Mouse (Mus musculus) forebrain, embryonic 12.5 days (tissue): Measurements from ENCODE around the gene Tm4sf19. TPM values are rescaled to one million over a fixed set of nuclear protein-coding genes. Genes with fewer than 3 reads are reported as not detected.
A peak's percentile ranks its signal among the peaks of the same experiment; 100 is the strongest.

Experiments used
- ATAC-seq: fragments of 200-750 bp; cut with Nextera tagmentation; 2 replicates; pipeline ENCODE4 v1.8.0; 2017; ENCODE audit warnings: moderate TSS enrichment; ENCODE audit not compliant: low FRiP score
- H3K27ac ChIP-seq: fragments of 300-500 bp; sonication (generic); 2 replicates; pipeline ENCODE4 v1.5.1; 2016; ENCODE audit warnings: mild to moderate bottlenecking
- H3K27me3 ChIP-seq: fragments of 300-500 bp; sonication (generic); 2 replicates; pipeline ENCODE4 v1.6.1; 2016; ENCODE audit warnings: mild to moderate bottlenecking
- H3K36me3 ChIP-seq: fragments of 300-500 bp; sonication (generic); replicated peaks from 2 replicates; pipeline ENCODE4 v1.6.1; 2016; ENCODE audit warnings: mild to moderate bottlenecking
- H3K4me1 ChIP-seq: fragments of 300-500 bp; sonication (generic); 2 replicates; pipeline ENCODE4 v1.6.1; 2016
- H3K4me2 ChIP-seq: fragments of 300-500 bp; sonication (generic); 2 replicates; pipeline ENCODE4 v1.6.1; 2016; ENCODE audit warnings: mild to moderate bottlenecking, moderate library complexity
- H3K4me3 ChIP-seq: fragments of 300-500 bp; sonication (generic); replicated peaks from 2 replicates; pipeline ENCODE4 v1.5.1; 2016; ENCODE audit warnings: mild to moderate bottlenecking
- H3K9ac ChIP-seq: fragments of 300-500 bp; sonication (generic); 2 replicates; pipeline ENCODE4 v1.6.1; 2016; ENCODE audit warnings: mild to moderate bottlenecking
- H3K9me3 ChIP-seq: fragments of 300-500 bp; sonication (generic); 2 replicates; pipeline ENCODE4 v1.6.1; 2016
- WGBS: fragments of 180-500 bp; shearing (Covaris S2); methylation state at CpG from one replicate; pipeline ENCODE4 v1.1.7; 2016; 5-methylcytosine and 5-hydroxymethylcytosine counted together
- polyA plus RNA-seq: library from polyadenylated mRNA; unstranded; fragments of >200 nt; fragmentation: Nextera tagmentation; extraction: Ambion mirVana; gene quantifications from 2 replicates; pipeline ENCODE4 v1.2.1, GENCODE M21; 2016

Tm4sf19 gene
- polyA plus RNA-seq, 1 experiment from 2014 or later, result not detected

- H3K4me1 ChIP-seq, result no peaks in the 10 kb centered on the region
- ATAC-seq, result no peak
- peaks cover 6% of the 10 kb centered on the region for H3K36me3 ChIP-seq
- no peak overlapping the region for H3K9ac ChIP-seq
- H3K4me3 ChIP-seq, result no peak overlapping the region
- no peak overlapping the region for H3K27ac ChIP-seq
- no peaks in the 10 kb centered on the region for H3K9me3 ChIP-seq
- H3K4me2 ChIP-seq, result no peak overlapping the region
- no peaks in the 10 kb centered on the region for H3K27me3 ChIP-seq
- whole genome bisulfite sequencing, result 78% methylated on average over 3 of the region's 3 CpGs
Measured at GRCm38 (mm10) chr16:32398206-32398605, 2.1 kb upstream of the Tm4sf19 start.

DNA sequence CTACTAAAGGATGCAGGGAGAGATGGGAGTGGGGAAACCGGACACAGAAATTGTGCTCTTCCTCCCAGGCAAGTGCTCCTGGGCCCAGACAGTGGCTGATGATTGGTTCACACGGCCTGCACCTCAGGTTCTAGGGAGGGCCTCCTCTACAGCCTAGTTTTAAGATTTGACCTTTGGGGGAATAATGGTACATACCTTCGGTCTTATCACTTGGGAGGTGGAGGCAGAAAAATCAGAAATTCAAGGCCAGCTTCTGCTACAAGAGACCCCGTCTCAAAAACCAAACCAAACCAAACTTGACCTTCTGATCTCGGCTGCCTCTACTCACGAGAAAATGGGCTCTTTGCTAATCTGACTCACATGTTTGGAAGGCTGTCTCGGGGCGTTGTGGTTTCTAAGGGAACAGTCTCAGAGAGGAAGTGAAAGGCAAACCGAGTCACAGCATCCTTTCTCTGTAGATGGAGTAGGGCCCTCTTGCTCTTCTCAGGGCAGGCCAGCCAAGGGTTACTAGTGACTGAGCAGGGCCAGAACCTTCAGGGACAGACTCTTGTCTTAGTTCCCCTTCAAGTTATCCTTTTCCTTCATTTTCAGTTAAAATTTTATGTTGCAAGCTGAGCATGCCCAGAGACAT, 1.1 kb downstream of the Tm4sf19 start:
- Histone ChIP-seq H3K9me3 (no peaks in the 10 kb centered on the region), H3K27me3 (no peaks in the 10 kb centered on the region), H3K4me3 (no peak overlapping the region), H3K27ac (no peak overlapping the region), H3K36me3 (no peaks in the 10 kb centered on the region), H3K9ac (no peak overlapping the region), H3K4me2 (no peak overlapping the region), H3K4me1 (no peaks in the 10 kb centered on the region)
- ATAC-seq, result no peak
- WGBS, result 81% methylated on average over 9 of the region's 9 CpGs

- H3K4me2 ChIP-seq, result no peak overlapping the region
- 95% methylated on average over 3 of the region's 3 CpGs for WGBS
- H3K4me1 ChIP-seq, result no peaks in the 10 kb centered on the region
- H3K9me3 ChIP-seq, result no peaks in the 10 kb centered on the region
- H3K36me3 ChIP-seq, result no peaks in the 10 kb centered on the region
- ATAC-seq, result no peak
- no peaks in the 10 kb centered on the region for H3K27me3 ChIP-seq
- no peak overlapping the region for H3K27ac ChIP-seq
- no peak overlapping the region for H3K4me3 ChIP-seq
- H3K9ac ChIP-seq, result no peak overlapping the region
Measured at GRCm38 (mm10) chr16:32402818-32403217, 2.5 kb downstream of the Tm4sf19 start.

- no peaks in the 10 kb centered on the region for H3K36me3 ChIP-seq
- H3K4me1 ChIP-seq, result no peaks in the 10 kb centered on the region
- H3K4me2 ChIP-seq, result no peak overlapping the region
- no peak overlapping the region for H3K27ac ChIP-seq
- no peaks in the 10 kb centered on the region for H3K27me3 ChIP-seq
- WGBS, result 94% methylated on average over 9 of the region's 9 CpGs
- H3K4me3 ChIP-seq, result no peak overlapping the region
- no peak overlapping the region for H3K9ac ChIP-seq
- no peak for ATAC-seq
- no peaks in the 10 kb centered on the region for H3K9me3 ChIP-seq
Measured at GRCm38 (mm10) chr16:32405716-32406115, 5.4 kb downstream of the Tm4sf19 start.

DNA sequence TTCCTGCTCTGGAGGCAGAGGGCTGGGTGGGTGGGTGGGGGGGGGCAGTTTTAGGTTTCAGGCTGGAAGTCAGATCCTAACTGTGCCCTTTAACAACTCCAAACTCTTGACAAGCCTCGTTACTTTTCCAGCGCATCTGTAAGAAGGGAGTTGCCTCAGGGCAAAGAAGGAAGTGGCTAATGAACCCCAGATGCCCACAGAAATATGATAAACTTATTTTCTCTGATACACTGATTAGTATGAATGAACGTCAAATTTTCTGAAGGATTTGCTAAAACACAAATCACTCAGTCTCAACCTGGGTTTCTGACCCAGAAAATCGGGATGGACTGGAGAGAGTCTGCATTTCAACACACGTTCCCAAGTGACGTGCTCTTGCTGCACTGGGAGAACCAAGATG, 6.4 kb downstream of the Tm4sf19 start:
- no peaks in the 10 kb centered on the region for H3K36me3 ChIP-seq
- ATAC-seq, result no peak
- H3K4me2 ChIP-seq, result no peak overlapping the region
- H3K9me3 ChIP-seq, result no peaks in the 10 kb centered on the region
- no peaks in the 10 kb centered on the region for H3K4me1 ChIP-seq
- H3K4me3 ChIP-seq, result no peak overlapping the region
- 75% methylated on average over 6 of the region's 6 CpGs for WGBS
- no peak overlapping the region for H3K9ac ChIP-seq
- H3K27me3 ChIP-seq, result no peaks in the 10 kb centered on the region
- no peak overlapping the region for H3K27ac ChIP-seq

GRCm38 (mm10) chr16:32407730-32408129, 7.4 kb downstream of the Tm4sf19 start:
- ATAC-seq, result no peak
- 83% methylated on average over 10 of the region's 10 CpGs for WGBS
- Histone ChIP-seq H3K9ac (no peak overlapping the region), H3K9me3 (no peaks in the 10 kb centered on the region), H3K36me3 (no peaks in the 10 kb centered on the region), H3K27ac (no peak overlapping the region), H3K4me1 (no peaks in the 10 kb centered on the region), H3K27me3 (no peaks in the 10 kb centered on the region), H3K4me2 (no peak overlapping the region), H3K4me3 (no peak overlapping the region)

DNA sequence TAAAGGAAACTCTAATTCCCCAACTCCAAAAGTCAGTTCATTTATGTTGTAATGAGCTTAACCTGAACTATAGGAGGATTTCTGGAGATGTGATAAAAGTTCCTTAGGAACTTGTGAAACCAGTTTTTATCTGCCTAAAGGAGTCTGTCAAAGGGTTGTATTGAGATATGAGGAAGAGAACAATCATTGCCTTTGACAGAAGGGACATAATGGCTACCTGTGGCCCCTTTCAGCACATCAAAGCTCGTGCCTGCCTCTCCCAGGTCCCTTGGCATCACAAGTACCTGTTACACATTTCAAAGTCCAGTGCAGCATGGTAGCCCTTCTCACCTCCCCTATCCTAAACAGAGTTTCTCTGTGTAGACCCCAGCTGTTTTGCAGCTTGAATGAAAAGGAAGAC, 17.2 kb downstream of the Tm4sf19 start:
- Histone ChIP-seq H3K4me1 (peaks cover 16% of the 10 kb centered on the region), H3K9me3 (no peaks in the 10 kb centered on the region), H3K27ac (no peak overlapping the region), H3K4me2 (no peak overlapping the region), H3K4me3 (no peak overlapping the region), H3K27me3 (no peaks in the 10 kb centered on the region), H3K9ac (no peak overlapping the region), H3K36me3 (no peaks in the 10 kb centered on the region)
- ATAC-seq, result no peak
- WGBS, result 57% methylated on average over 1 of the region's 1 CpGs

GRCm38 (mm10) chr16:32419517-32420483, 19.5 kb downstream of the Tm4sf19 start, which contains the start of gene Tctex1d2:
Gene Tctex1d2 (plus strand): TSS chr16:32419702.
- Histone ChIP-seq H3K4me3 (peak within 1 kb of the TSS; percentile 67), H3K9ac (peak within 1 kb of the TSS; percentile 70), H3K27ac (peak within 1 kb of the TSS; percentile 92), H3K9me3 (no peaks in the 10 kb centered on the region), H3K4me1 (peaks cover 16% of the 10 kb centered on the region), H3K27me3 (no peaks in the 10 kb centered on the region), H3K36me3 (no peaks in the 10 kb centered on the region), H3K4me2 (peak within 1 kb of the TSS; percentile 80)
- peak; percentile 97 for ATAC-seq
- WGBS, result 1% methylated on average over 45 of the region's 45 CpGs

GRCm38 (mm10) chr16:32427506-32427905, 27.2 kb downstream of the Tm4sf19 start:
- Histone ChIP-seq H3K4me2 (no peak overlapping the region), H3K36me3 (no peaks in the 10 kb centered on the region), H3K4me1 (peaks cover 13% of the 10 kb centered on the region), H3K4me3 (no peak overlapping the region), H3K27ac (no peak overlapping the region), H3K9me3 (no peaks in the 10 kb centered on the region), H3K9ac (no peak overlapping the region), H3K27me3 (no peaks in the 10 kb centered on the region)
- no peak for ATAC-seq
- 94% methylated on average over 3 of the region's 3 CpGs for WGBS

GRCm38 (mm10) chr16:32430474-32431046, 30.3 kb downstream of the Tm4sf19 start, which contains the start of gene Pcyt1a:
Gene Pcyt1a (plus strand): TSS chr16:32430921.
- Histone ChIP-seq H3K36me3 (no peaks in the 10 kb centered on the region), H3K27me3 (no peaks in the 10 kb centered on the region), H3K27ac (peak within 1 kb of the TSS; percentile 92), H3K4me3 (peak within 1 kb of the TSS; percentile 63), H3K4me1 (peaks cover 13% of the 10 kb centered on the region), H3K4me2 (peak within 1 kb of the TSS; percentile 95), H3K9ac (peak within 1 kb of the TSS; percentile 80), H3K9me3 (no peaks in the 10 kb centered on the region)
- peak; percentile 97 for ATAC-seq
- WGBS, result under 1% methylated on average over 54 of the region's 54 CpGs

GRCm38 (mm10) chr16:32431047-32431591, 30.8 kb downstream of the Tm4sf19 start:
- no peak; the same call in 1 of the 2 replicates for ATAC-seq
- H3K9me3 ChIP-seq, result no peaks in the 10 kb centered on the region

GRCm38 (mm10) chr16:32431926-32432325, 31.6 kb downstream of the Tm4sf19 start:
- Histone ChIP-seq H3K36me3 (no peaks in the 10 kb centered on the region), H3K4me3 (peak overlapping the region; percentile 63), H3K27me3 (no peaks in the 10 kb centered on the region), H3K4me1 (peaks cover 13% of the 10 kb centered on the region), H3K9ac (no peak overlapping the region), H3K4me2 (peak overlapping the region; percentile 95), H3K9me3 (no peaks in the 10 kb centered on the region), H3K27ac (no peak overlapping the region)
- ATAC-seq, result no peak
- WGBS, result 86% methylated on average over 1 of the region's 1 CpGs

More at GRCm38 (mm10) chr16:32431047-32431591, 30.8 kb downstream of the Tm4sf19 start:
- WGBS, result 2% methylated on average over 28 of the region's 28 CpGs
- H3K27me3 ChIP-seq, result no peaks in the 10 kb centered on the region
- peaks cover 13% of the 10 kb centered on the region for H3K4me1 ChIP-seq
- H3K27ac ChIP-seq, result peak overlapping the region; percentile 92; the same call in 1 of the 2 replicates
- peak overlapping the region; percentile 80 for H3K9ac ChIP-seq
- no peaks in the 10 kb centered on the region for H3K36me3 ChIP-seq
- peak overlapping the region; percentile 63 for H3K4me3 ChIP-seq
- H3K4me2 ChIP-seq, result peak overlapping the region; percentile 95
